Mouse (Mus musculus): ENCODE data around the gene Zkscan7. TPM values are rescaled to one million over a fixed set of nuclear protein-coding genes. Genes with fewer than 3 reads are reported as not detected.

Gene Zkscan7
- total RNA-seq (2021), result 1 to 10 TPM; 6.3 to 6.8 TPM
- long read RNA-seq, experiment 1, result 0 reads
- long read RNA-seq, experiment 2, partial matches to known transcripts, result 0 of 1 reads
- long read RNA-seq, experiment 2, other reads (novel, unspliced or antisense), result 1 of 1 reads

GRCm38 (mm10) chr9:122885385-122885784 is at the start of gene Zkscan7:
Zkscan7 (plus strand) TSS chr9:122885685.
- no peak for DNase-seq

GRCm38 (mm10) chr9:122836126-122836525 is 49.4 kb upstream of the Zkscan7 start:
- DNase-seq, result peak; percentile 23

- peak; percentile 57 to 60 for DNase-seq
Measured at GRCm38 (mm10) chr9:122836790-122837189, 48.7 kb upstream of the Zkscan7 start.

- DNase-seq, result no peak
Measured at GRCm38 (mm10) chr9:122837216-122837615, 48.3 kb upstream of the Zkscan7 start.

- DNase-seq, result peak in 1 of 2 experiments; percentile 36
Measured at GRCm38 (mm10) chr9:122837680-122838079, 47.8 kb upstream of the Zkscan7 start.

GRCm38 (mm10) chr9:122843760-122844159 is 41.7 kb upstream of the Zkscan7 start, which contains the start of gene Gm35549:
Gm35549 (minus strand) TSS chr9:122844035.
- no peak for DNase-seq

- no peak for DNase-seq
Measured at GRCm38 (mm10) chr9:122845621-122846020, 39.9 kb upstream of the Zkscan7 start.

GRCm38 (mm10) chr9:122846156-122846555 is 39.3 kb upstream of the Zkscan7 start:
- DNase-seq, result peak; percentile 78 to 82

GRCm38 (mm10) chr9:122847811-122848311 is 37.6 kb upstream of the Zkscan7 start:
- DNase-seq, result peak in 1 of 2 experiments; percentile 51

- peak in 1 of 2 experiments; percentile 28 for DNase-seq
Measured at GRCm38 (mm10) chr9:122854526-122854925, 31.0 kb upstream of the Zkscan7 start.

GRCm38 (mm10) chr9:122855141-122855540 is 30.3 kb upstream of the Zkscan7 start:
- peak in 1 of 2 experiments; percentile 38 for DNase-seq

- no peak for DNase-seq
Measured at GRCm38 (mm10) chr9:122855617-122856016, 29.9 kb upstream of the Zkscan7 start.

GRCm38 (mm10) chr9:122856716-122857115 is 28.8 kb upstream of the Zkscan7 start:
- no peak for DNase-seq

- no peak for DNase-seq
Measured at GRCm38 (mm10) chr9:122860752-122861151, 24.7 kb upstream of the Zkscan7 start.

- DNase-seq, result no peak
Measured at GRCm38 (mm10) chr9:122863731-122864130, 21.8 kb upstream of the Zkscan7 start.

- DNase-seq, result no peak
Measured at GRCm38 (mm10) chr9:122864848-122865247, 20.6 kb upstream of the Zkscan7 start.

GRCm38 (mm10) chr9:122865697-122866166 is 19.8 kb upstream of the Zkscan7 start, which contains the start of gene Zfp445:
Zfp445 (minus strand) TSS chr9:122866006.
- peak; percentile 85 to 87 for DNase-seq

- DNase-seq, result no peak
Measured at GRCm38 (mm10) chr9:122866192-122866591, 19.3 kb upstream of the Zkscan7 start.

GRCm38 (mm10) chr9:122872595-122872994 is 12.9 kb upstream of the Zkscan7 start:
- DNase-seq, result no peak

- DNase-seq, result no peak
Measured at GRCm38 (mm10) chr9:122874653-122875052, 10.8 kb upstream of the Zkscan7 start.

- no peak for DNase-seq
Measured at GRCm38 (mm10) chr9:122875145-122875544, 10.3 kb upstream of the Zkscan7 start.

GRCm38 (mm10) chr9:122886372-122887179 is 1.1 kb downstream of the Zkscan7 start:
- DNase-seq, result peak; percentile 63 to 66

GRCm38 (mm10) chr9:122901047-122901446 is 15.6 kb downstream of the Zkscan7 start:
- no peak for DNase-seq
